Mouse (Mus musculus): Measurements from ENCODE around the gene Svep1. TPM values are rescaled to one million over a fixed set of nuclear protein-coding genes. Genes with fewer than 3 reads are reported as not detected.
A peak's percentile ranks its signal among the peaks of the same experiment; 100 is the strongest.

Gene Svep1
- polyA plus RNA-seq, 1 experiment, result 85.8 TPM

GRCm38 (mm10) chr4:58177256-58177655 is 29.4 kb downstream of the Svep1 start:
- Histone ChIP-seq H3K27ac (ENCODE audit: insufficient read depth, low read length) (no peak overlapping the region), H3K4me3 (ENCODE audit: insufficient read depth, low read length) (no peak overlapping the region), H3K4me1 (ENCODE audit: control insufficient read depth, insufficient read depth, low read length) (peaks cover 3% of the 10 kb centered on the region)
- TF ChIP-seq POLR2A (IDR thresholded peaks at IDR 0.05; ENCODE audit: low read depth, low read length) (no peak), CTCF (IDR thresholded peaks at IDR 0.05; ENCODE audit: borderline replicate concordance, insufficient read depth, low read length) (no peak)

GRCm38 (mm10) chr4:58174435-58174987 is 32.1 kb downstream of the Svep1 start:
- Histone ChIP-seq H3K27ac (ENCODE audit: insufficient read depth, low read length) (no peak overlapping the region), H3K4me1 (ENCODE audit: control insufficient read depth, insufficient read depth, low read length) (peaks cover 5% of the 10 kb centered on the region; the same call in 1 of the 2 replicates), H3K4me3 (ENCODE audit: insufficient read depth, low read length) (no peak overlapping the region)
- TF ChIP-seq CTCF (IDR thresholded peaks at IDR 0.05; ENCODE audit: borderline replicate concordance, insufficient read depth, low read length) (no peak), POLR2A (IDR thresholded peaks at IDR 0.05; ENCODE audit: low read depth, low read length) (no peak)

GRCm38 (mm10) chr4:58173401-58173800 is 33.3 kb downstream of the Svep1 start:
- peaks cover 7% of the 10 kb centered on the region; the same call in 1 of the 2 replicates for H3K4me1 ChIP-seq (ENCODE audit: control insufficient read depth, insufficient read depth, low read length)
- no peak overlapping the region for H3K27ac ChIP-seq (ENCODE audit: insufficient read depth, low read length)
- no peak for TF ChIP-seq CTCF (IDR thresholded peaks at IDR 0.05; ENCODE audit: borderline replicate concordance, insufficient read depth, low read length)
- TF ChIP-seq POLR2A (IDR thresholded peaks at IDR 0.05; ENCODE audit: low read depth, low read length), result no peak
- no peak overlapping the region for H3K4me3 ChIP-seq (ENCODE audit: insufficient read depth, low read length)

- Histone ChIP-seq H3K27ac (ENCODE audit: insufficient read depth, low read length) (no peak overlapping the region), H3K4me3 (ENCODE audit: insufficient read depth, low read length) (no peak overlapping the region), H3K4me1 (ENCODE audit: control insufficient read depth, insufficient read depth, low read length) (peaks cover 7% of the 10 kb centered on the region; the same call in 1 of the 2 replicates)
- TF ChIP-seq CTCF (IDR thresholded peaks at IDR 0.05; ENCODE audit: borderline replicate concordance, insufficient read depth, low read length) (no peak), POLR2A (IDR thresholded peaks at IDR 0.05; ENCODE audit: low read depth, low read length) (no peak)
Observed at GRCm38 (mm10) chr4:58170430-58170829, 36.2 kb downstream of the Svep1 start.

GRCm38 (mm10) chr4:58169918-58170317 is 36.7 kb downstream of the Svep1 start:
- H3K4me1 ChIP-seq (ENCODE audit: control insufficient read depth, insufficient read depth, low read length), result peaks cover 7% of the 10 kb centered on the region; the same call in 1 of the 2 replicates
- H3K4me3 ChIP-seq (ENCODE audit: insufficient read depth, low read length), result no peak overlapping the region
- TF ChIP-seq POLR2A (IDR thresholded peaks at IDR 0.05; ENCODE audit: low read depth, low read length), result no peak
- no peak for TF ChIP-seq CTCF (IDR thresholded peaks at IDR 0.05; ENCODE audit: borderline replicate concordance, insufficient read depth, low read length)
- H3K27ac ChIP-seq (ENCODE audit: insufficient read depth, low read length), result no peak overlapping the region

- TF ChIP-seq CTCF (IDR thresholded peaks at IDR 0.05; ENCODE audit: borderline replicate concordance, insufficient read depth, low read length) (no peak), POLR2A (IDR thresholded peaks at IDR 0.05; ENCODE audit: low read depth, low read length) (no peak)
- no peak overlapping the region for H3K4me3 ChIP-seq (ENCODE audit: insufficient read depth, low read length)
- no peak overlapping the region for H3K27ac ChIP-seq (ENCODE audit: insufficient read depth, low read length)
- H3K4me1 ChIP-seq (ENCODE audit: control insufficient read depth, insufficient read depth, low read length), result peaks cover 7% of the 10 kb centered on the region; the same call in 1 of the 2 replicates
Observed at GRCm38 (mm10) chr4:58168366-58168765, 38.3 kb downstream of the Svep1 start.

GRCm38 (mm10) chr4:58165711-58166110 is 40.9 kb downstream of the Svep1 start:
- TF ChIP-seq POLR2A (IDR thresholded peaks at IDR 0.05; ENCODE audit: low read depth, low read length) (no peak), CTCF (IDR thresholded peaks at IDR 0.05; ENCODE audit: borderline replicate concordance, insufficient read depth, low read length) (no peak)
- H3K27ac ChIP-seq (ENCODE audit: insufficient read depth, low read length), result no peak overlapping the region
- no peak overlapping the region for H3K4me3 ChIP-seq (ENCODE audit: insufficient read depth, low read length)
- H3K4me1 ChIP-seq (ENCODE audit: control insufficient read depth, insufficient read depth, low read length), result peaks cover 7% of the 10 kb centered on the region; the same call in 1 of the 2 replicates

- Histone ChIP-seq H3K4me1 (ENCODE audit: control insufficient read depth, insufficient read depth, low read length) (no peaks in the 10 kb centered on the region), H3K27ac (ENCODE audit: insufficient read depth, low read length) (no peak overlapping the region), H3K4me3 (ENCODE audit: insufficient read depth, low read length) (no peak overlapping the region)
- no peak for TF ChIP-seq CTCF (IDR thresholded peaks at IDR 0.05; ENCODE audit: borderline replicate concordance, insufficient read depth, low read length)
- TF ChIP-seq POLR2A (IDR thresholded peaks at IDR 0.05; ENCODE audit: low read depth, low read length), result no peak
Observed at GRCm38 (mm10) chr4:58161901-58162300, 44.8 kb downstream of the Svep1 start.

GRCm38 (mm10) chr4:58159564-58159963 is 47.1 kb downstream of the Svep1 start:
- Histone ChIP-seq H3K4me3 (ENCODE audit: insufficient read depth, low read length) (no peak overlapping the region), H3K4me1 (ENCODE audit: control insufficient read depth, insufficient read depth, low read length) (no peaks in the 10 kb centered on the region), H3K27ac (ENCODE audit: insufficient read depth, low read length) (no peak overlapping the region)
- TF ChIP-seq CTCF (IDR thresholded peaks at IDR 0.05; ENCODE audit: borderline replicate concordance, insufficient read depth, low read length) (no peak), POLR2A (IDR thresholded peaks at IDR 0.05; ENCODE audit: low read depth, low read length) (no peak)

GRCm38 (mm10) chr4:58150301-58150700 is 56.4 kb downstream of the Svep1 start:
- Histone ChIP-seq H3K27ac (ENCODE audit: insufficient read depth, low read length) (peak overlapping the region; percentile 30; the same call in 1 of the 2 replicates), H3K4me1 (ENCODE audit: control insufficient read depth, insufficient read depth, low read length) (no peaks in the 10 kb centered on the region), H3K4me3 (ENCODE audit: insufficient read depth, low read length) (no peak overlapping the region)
- no peak for TF ChIP-seq POLR2A (IDR thresholded peaks at IDR 0.05; ENCODE audit: low read depth, low read length)
